Mouse (Mus musculus): Measurements from ENCODE around the gene Gm49380. TPM values are rescaled to one million over a fixed set of nuclear protein-coding genes. Genes with fewer than 3 reads are reported as not detected.

Gene Gm49380
- total and polyA plus RNA-seq, 3 experiments, result 0.24 TPM; not detected in 2

DNA sequence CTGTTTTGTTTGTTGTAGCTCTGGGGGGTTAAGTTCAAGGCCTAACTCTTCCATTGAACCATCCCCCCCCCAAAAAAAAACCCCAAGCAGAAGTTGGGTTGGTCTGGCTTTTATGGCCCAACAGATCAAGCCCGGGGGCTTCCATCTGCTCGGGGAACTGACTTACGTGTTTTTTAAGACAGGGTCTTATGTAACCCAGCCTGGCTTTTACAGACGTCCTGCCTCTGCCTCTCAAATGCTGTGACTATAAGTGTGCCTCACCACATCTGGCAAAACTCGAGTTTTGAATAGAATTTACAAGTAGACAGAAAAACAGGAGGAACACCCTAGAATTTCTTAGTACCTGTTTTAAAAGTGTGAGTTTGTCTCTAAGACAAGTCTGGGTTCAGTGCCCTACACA lies 31.7 kb downstream of the Gm49380 start:
- Histone ChIP-seq H3K9me3 (replicated peaks; ENCODE audit: insufficient read depth, low read length) (no peaks in the 10 kb centered on the region), H3K79me2 (ENCODE audit: control insufficient read depth, insufficient read depth, low read length, poor library complexity) (no peaks in the 10 kb centered on the region; the same call in 1 of the 2 replicates), H3K9ac (ENCODE audit: control insufficient read depth, low read depth, low read length, poor library complexity, severe bottlenecking) (no peak overlapping the region), H3K4me3 (ENCODE audit: control insufficient read depth in 1 of 2, insufficient read depth in 1 of 2, low read depth in 2 of 2, low read length in 2 of 2) (no peak overlapping the region), H3K4me1 (ENCODE audit: control insufficient read depth in 1 of 2, insufficient read depth in 2 of 2, low read length in 2 of 2) (peaks cover 0 to 21% of the 10 kb centered on the region in 2 experiments; a peak in 3 of 4 replicates), H3K36me3 (ENCODE audit: control insufficient read depth in 1 of 2, insufficient read depth in 2 of 2, low read length in 2 of 2) (peaks cover 0 to 3% of the 10 kb centered on the region in 2 experiments; a peak in 1 of 4 replicates), H3K27ac (ENCODE audit: control insufficient read depth, low read depth, low read length) (no peak overlapping the region), H3K27me3 (ENCODE audit: control insufficient read depth in 1 of 2, insufficient read depth in 2 of 2, low read length in 2 of 2) (no peaks in the 10 kb centered on the region)
- DNase-seq (ENCODE audit: low read depth, low spot score), result no peak
- TF ChIP-seq RAD21 (IDR thresholded peaks at IDR 0.05; ENCODE audit: low read depth, low read length) (no peak), ZKSCAN1 (IDR thresholded peaks at IDR 0.05; ENCODE audit: low read depth, low read length) (no peak)

DNA sequence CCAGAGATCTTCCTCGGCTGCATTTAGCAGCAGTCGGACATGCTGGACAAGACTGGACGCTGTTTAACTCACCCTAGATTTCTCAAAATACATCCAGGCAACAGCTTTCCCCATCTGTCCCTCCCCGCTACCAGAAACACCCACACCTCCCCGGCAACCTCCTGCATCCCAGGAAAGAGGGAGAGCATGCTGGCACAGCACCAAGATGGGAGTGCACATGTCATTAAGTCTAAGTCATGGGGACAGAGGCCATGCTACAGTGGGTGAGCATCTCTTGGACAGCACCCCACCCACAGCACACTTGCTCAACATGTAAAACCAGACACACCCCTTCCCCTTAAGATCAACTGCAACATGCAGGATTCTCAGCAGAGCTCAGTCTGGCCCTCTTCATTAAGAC lies 32.3 kb downstream of the Gm49380 start:
- H3K27me3 ChIP-seq (ENCODE audit: control insufficient read depth in 1 of 2, insufficient read depth in 2 of 2, low read length in 2 of 2), result no peaks in the 10 kb centered on the region
- no peak for TF ChIP-seq UBTF (IDR thresholded peaks at IDR 0.05; ENCODE audit: borderline replicate concordance, insufficient read depth, low read depth, low read length)
- H3K79me2 ChIP-seq (ENCODE audit: control insufficient read depth, insufficient read depth, low read length, poor library complexity), result no peaks in the 10 kb centered on the region; the same call in 1 of the 2 replicates
- H3K9ac ChIP-seq (ENCODE audit: control insufficient read depth, low read depth, low read length, poor library complexity, severe bottlenecking), result no peak overlapping the region
- no peaks in the 10 kb centered on the region for H3K9me3 ChIP-seq (replicated peaks; ENCODE audit: insufficient read depth, low read length)
- H3K27ac ChIP-seq (ENCODE audit: control insufficient read depth, low read depth, low read length), result no peak overlapping the region
- no peak for DNase-seq (ENCODE audit: low read depth, low spot score)
- H3K4me1 ChIP-seq (ENCODE audit: control insufficient read depth in 1 of 2, insufficient read depth in 2 of 2, low read length in 2 of 2), result peaks cover 0 to 21% of the 10 kb centered on the region in 2 experiments; a peak in 3 of 4 replicates
- no peak overlapping the region for H3K4me3 ChIP-seq (ENCODE audit: control insufficient read depth in 1 of 2, insufficient read depth in 1 of 2, low read depth in 2 of 2, low read length in 2 of 2)
- peaks cover 0 to 3% of the 10 kb centered on the region in 2 experiments; a peak in 1 of 4 replicates for H3K36me3 ChIP-seq (ENCODE audit: control insufficient read depth in 1 of 2, insufficient read depth in 2 of 2, low read length in 2 of 2)

DNA sequence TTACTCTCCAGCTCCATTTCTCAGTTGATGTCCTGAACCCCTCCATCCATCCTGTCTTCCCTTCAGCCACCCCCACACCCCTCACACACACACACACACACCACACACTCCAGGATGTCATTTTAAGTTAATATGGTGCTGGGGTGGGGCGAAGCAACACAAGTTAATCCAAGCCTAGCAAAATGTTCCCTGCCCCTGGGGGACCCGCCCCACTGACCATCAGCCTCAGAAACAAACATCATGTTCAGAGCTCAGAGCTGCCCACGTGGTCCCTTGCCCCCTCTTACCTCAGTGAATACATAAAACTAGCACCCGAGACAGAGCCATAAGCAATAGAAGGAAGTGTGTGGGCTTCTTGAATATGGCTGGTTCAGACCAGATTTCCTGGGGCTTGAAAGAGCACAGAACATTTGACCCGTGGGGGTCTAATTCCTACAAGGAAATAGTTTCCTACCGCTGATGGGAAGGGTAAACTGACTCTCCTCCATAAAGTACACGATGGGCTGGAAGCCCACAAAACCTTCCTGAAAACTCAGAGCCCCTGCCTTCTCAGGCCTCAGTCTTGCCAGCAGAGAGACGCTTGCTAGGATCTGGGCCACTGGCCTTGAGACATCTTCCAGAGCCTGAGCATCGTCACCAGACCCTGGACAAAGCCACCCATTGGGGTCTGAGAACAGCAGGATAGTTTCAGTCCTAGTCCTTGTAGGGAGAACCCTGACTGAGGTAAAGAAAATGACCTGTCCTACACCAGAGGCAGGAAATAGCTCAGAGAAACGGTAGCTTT lies 33.1 kb downstream of the Gm49380 start:
- no peaks in the 10 kb centered on the region for H3K27me3 ChIP-seq (ENCODE audit: control insufficient read depth in 1 of 2, insufficient read depth in 2 of 2, low read length in 2 of 2)
- no peak overlapping the region for H3K9ac ChIP-seq (ENCODE audit: control insufficient read depth, low read depth, low read length, poor library complexity, severe bottlenecking)
- no peaks in the 10 kb centered on the region for H3K9me3 ChIP-seq (replicated peaks; ENCODE audit: insufficient read depth, low read length)
- no peak overlapping the region for H3K27ac ChIP-seq (ENCODE audit: control insufficient read depth, low read depth, low read length)
- H3K36me3 ChIP-seq (ENCODE audit: control insufficient read depth in 1 of 2, insufficient read depth in 2 of 2, low read length in 2 of 2), result peaks cover 0 to 3% of the 10 kb centered on the region in 2 experiments; a peak in 1 of 4 replicates
- no peaks in the 10 kb centered on the region; the same call in 1 of the 2 replicates for H3K79me2 ChIP-seq (ENCODE audit: control insufficient read depth, insufficient read depth, low read length, poor library complexity)
- DNase-seq (ENCODE audit: low read depth, low spot score), result no peak
- H3K4me3 ChIP-seq (ENCODE audit: control insufficient read depth in 1 of 2, insufficient read depth in 1 of 2, low read depth in 2 of 2, low read length in 2 of 2), result no peak overlapping the region
- H3K4me1 ChIP-seq (ENCODE audit: control insufficient read depth in 1 of 2, insufficient read depth in 2 of 2, low read length in 2 of 2), result peaks cover 0 to 18% of the 10 kb centered on the region in 2 experiments; a peak in 3 of 4 replicates
- no peak for TF ChIP-seq CHD2 (IDR thresholded peaks at IDR 0.05; ENCODE audit: low read length)
- no peak for TF ChIP-seq POLR2AphosphoS5 (IDR thresholded peaks at IDR 0.05; ENCODE audit: borderline replicate concordance, low read depth, low read length)
- TF ChIP-seq MYC (IDR thresholded peaks at IDR 0.05; ENCODE audit: low read depth, low read length), result no peak
- no peak for TF ChIP-seq ETS1 (IDR thresholded peaks at IDR 0.05; ENCODE audit: low read depth, low read length)
- no peak for TF ChIP-seq POLR2A (IDR thresholded peaks at IDR 0.05; ENCODE audit: control insufficient read depth in 1 of 2, insufficient read depth in 1 of 2, low read depth in 1 of 2, low read length in 2 of 2, poor library complexity in 1 of 2)
- no peak for TF ChIP-seq HCFC1 (IDR thresholded peaks at IDR 0.05; ENCODE audit: low read depth, low read length)
